Mouse (Mus musculus): ENCODE measurements at regions not wholly inside any gene's neighbourhood (a gene's known extent, or its start where the extent isn't known, plus 50 kb on each side); places are given as distances from the start of the nearest gene placed in this dataset.
"Not testable (repeated sequence)": the region's sequence is repeated elsewhere in the genome, so short reads cannot be mapped to it uniquely, and the experiment has no call there.

DNA sequence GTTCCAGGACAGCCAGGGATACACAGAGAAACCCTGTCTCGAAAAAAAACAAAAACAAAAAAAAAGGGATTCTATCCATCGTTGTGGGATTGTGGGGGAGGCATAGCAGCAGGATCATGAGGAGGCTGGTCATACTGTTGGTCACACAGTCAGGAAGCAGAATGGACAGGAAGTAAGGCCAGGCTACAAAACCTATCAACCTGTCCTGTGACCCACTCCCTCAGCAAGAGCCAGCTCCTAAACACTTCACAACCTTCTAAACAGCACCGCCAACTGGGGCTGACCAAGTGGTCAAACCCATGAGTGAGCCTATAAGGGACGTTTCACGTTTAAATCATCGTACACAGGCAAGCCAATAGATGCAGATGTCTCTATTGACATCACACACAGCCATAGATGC is 146.0 kb upstream of the Spin1 start:
- Histone ChIP-seq H3K9me3 (ENCODE audit: control insufficient read depth, low read length) (no peaks in the 10 kb centered on the region), H3K4me3 (replicated peaks; ENCODE audit: low read length) (no peak overlapping the region), H3K9ac (ENCODE audit: low read depth, low read length, severe bottlenecking) (no peak overlapping the region), H3K4me1 (ENCODE audit: control insufficient read depth, insufficient read depth, low read length) (no peaks in the 10 kb centered on the region), H3K27ac (replicated peaks; ENCODE audit: low read depth, low read length) (no peak overlapping the region), H3K36me3 (ENCODE audit: control insufficient read depth, insufficient read depth, low read length) (no peaks in the 10 kb centered on the region), H3K4me2 (replicated peaks; ENCODE audit: low read depth, low read length, severe bottlenecking) (no peak overlapping the region), H3K27me3 (ENCODE audit: control insufficient read depth, insufficient read depth, low read length) (no peaks in the 10 kb centered on the region)
- TF ChIP-seq POLR2A (IDR thresholded peaks at IDR 0.05; ENCODE audit: borderline replicate concordance, extremely low read depth, insufficient read depth, insufficient read length): no peak
- DNase-seq (ENCODE audit: low spot score): no peak
- 88% methylated on average over 6 of the region's 6 CpGs for WGBS
- ATAC-seq (ENCODE audit: low FRiP score, low read depth): no peak

DNA sequence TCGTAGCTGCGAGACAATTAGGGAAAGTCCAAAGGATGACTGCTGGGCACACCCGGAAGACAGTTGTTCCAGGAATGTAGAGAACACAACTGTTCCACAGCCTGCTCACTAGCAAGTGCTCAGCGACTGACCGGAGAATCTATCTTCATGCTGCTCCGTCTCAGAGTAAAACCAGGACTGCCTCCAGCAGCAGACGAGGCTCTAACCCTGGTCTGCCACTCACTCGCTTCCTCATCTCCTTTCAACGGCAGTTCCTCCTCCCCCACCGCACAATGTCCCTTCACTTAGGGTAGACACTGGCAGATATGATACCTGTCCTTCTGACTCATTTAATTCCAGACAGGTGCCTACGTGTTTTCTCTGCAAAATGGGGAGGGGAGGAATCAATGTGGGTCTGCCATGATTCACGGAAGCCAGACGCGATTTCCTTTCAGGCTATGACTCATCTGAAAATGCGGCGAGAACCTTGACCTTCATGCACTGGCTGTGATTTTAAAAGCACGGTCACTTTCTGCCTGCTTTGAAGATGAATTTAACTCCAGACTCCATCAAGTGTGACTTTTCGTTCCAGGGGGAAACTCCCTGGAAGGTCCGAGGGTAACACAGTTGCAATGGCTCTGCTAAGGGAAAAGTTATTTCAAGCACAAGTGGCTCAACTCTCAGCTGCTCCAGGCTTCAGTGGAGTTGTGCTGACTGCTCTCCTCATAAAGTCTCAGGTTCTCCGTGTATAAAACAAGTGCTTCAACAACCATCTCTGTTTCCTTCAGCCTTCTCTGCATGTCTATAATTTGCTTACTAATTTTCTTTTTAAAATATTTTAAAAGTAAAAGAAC is 142.4 kb upstream of the Spin1 start:
- Histone ChIP-seq H3K4me2 (replicated peaks; ENCODE audit: low read depth, low read length, severe bottlenecking) (peak overlapping the region; percentile 4; the same call in 1 of the 2 replicates), H3K27me3 (ENCODE audit: control insufficient read depth, insufficient read depth, low read length) (no peaks in the 10 kb centered on the region), H3K9ac (ENCODE audit: low read depth, low read length, severe bottlenecking) (no peak overlapping the region), H3K36me3 (ENCODE audit: control insufficient read depth, insufficient read depth, low read length) (no peaks in the 10 kb centered on the region), H3K4me3 (replicated peaks; ENCODE audit: low read length) (no peak overlapping the region), H3K9me3 (ENCODE audit: control insufficient read depth, low read length) (no peaks in the 10 kb centered on the region), H3K27ac (replicated peaks; ENCODE audit: low read depth, low read length) (no peak overlapping the region), H3K4me1 (ENCODE audit: control insufficient read depth, insufficient read depth, low read length) (no peaks in the 10 kb centered on the region)
- no peak for ATAC-seq (ENCODE audit: low FRiP score, low read depth)
- DNase-seq (ENCODE audit: low spot score): no peak
- no peak for TF ChIP-seq POLR2A (IDR thresholded peaks at IDR 0.05; ENCODE audit: borderline replicate concordance, extremely low read depth, insufficient read depth, insufficient read length)
- WGBS: 48% methylated on average over 20 of the region's 20 CpGs

DNA sequence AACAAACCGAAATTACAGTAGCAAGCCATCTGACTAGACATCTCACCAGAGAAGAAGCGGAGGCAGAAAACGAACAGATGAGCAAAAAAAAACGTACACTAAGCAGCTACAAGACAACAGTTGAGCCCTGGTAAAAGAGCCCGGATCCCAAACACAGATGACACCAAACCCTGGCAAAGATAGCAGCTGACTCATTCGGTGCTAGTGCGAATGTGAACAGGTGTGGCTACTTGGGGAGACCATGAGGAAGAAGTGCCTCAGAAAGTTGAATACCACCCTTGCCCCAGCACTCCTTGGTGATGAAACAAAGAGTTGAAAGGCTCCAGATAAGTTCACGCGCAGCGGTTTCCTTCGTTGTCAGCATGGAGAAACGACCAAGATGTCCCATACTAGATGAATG is 139.8 kb upstream of the Spin1 start:
- ATAC-seq (ENCODE audit: low FRiP score, low read depth): no peak
- no peaks in the 10 kb centered on the region for H3K9me3 ChIP-seq (ENCODE audit: control insufficient read depth, low read length)
- no peak for TF ChIP-seq POLR2A (IDR thresholded peaks at IDR 0.05; ENCODE audit: borderline replicate concordance, extremely low read depth, insufficient read depth, insufficient read length)
- no peak overlapping the region for H3K9ac ChIP-seq (ENCODE audit: low read depth, low read length, severe bottlenecking)
- no peak overlapping the region for H3K4me2 ChIP-seq (replicated peaks; ENCODE audit: low read depth, low read length, severe bottlenecking)
- no peak overlapping the region for H3K27ac ChIP-seq (replicated peaks; ENCODE audit: low read depth, low read length)
- no peaks in the 10 kb centered on the region for H3K36me3 ChIP-seq (ENCODE audit: control insufficient read depth, insufficient read depth, low read length)
- 86% methylated on average over 12 of the region's 12 CpGs for WGBS
- no peak for DNase-seq (ENCODE audit: low spot score)
- H3K4me3 ChIP-seq (replicated peaks; ENCODE audit: low read length): no peak overlapping the region
- H3K27me3 ChIP-seq (ENCODE audit: control insufficient read depth, insufficient read depth, low read length): no peaks in the 10 kb centered on the region
- H3K4me1 ChIP-seq (ENCODE audit: control insufficient read depth, insufficient read depth, low read length): no peaks in the 10 kb centered on the region

DNA sequence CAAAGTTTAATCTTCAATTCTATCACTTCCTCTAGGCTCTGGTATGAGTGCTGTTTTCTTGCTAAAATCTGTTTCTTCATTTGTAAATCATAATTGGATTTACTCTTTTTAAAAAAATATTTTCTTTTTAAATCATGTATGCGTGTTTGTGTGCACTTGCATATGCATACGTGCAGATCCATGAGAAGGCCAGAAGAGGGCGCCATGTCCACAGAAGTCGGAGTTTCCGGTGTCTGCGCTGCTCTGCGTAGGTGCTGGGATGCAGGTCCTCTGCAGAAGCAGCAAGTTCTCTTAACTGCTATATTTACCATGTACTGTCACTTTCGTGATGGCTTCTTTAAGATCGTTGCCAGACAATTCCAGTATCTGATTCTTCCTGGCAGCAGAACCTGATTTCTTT is 136.6 kb upstream of the Spin1 start:
- 81% methylated on average over 9 of the region's 9 CpGs for WGBS
- no peaks in the 10 kb centered on the region for H3K27me3 ChIP-seq (ENCODE audit: control insufficient read depth, insufficient read depth, low read length)
- DNase-seq (ENCODE audit: low spot score): no peak

DNA sequence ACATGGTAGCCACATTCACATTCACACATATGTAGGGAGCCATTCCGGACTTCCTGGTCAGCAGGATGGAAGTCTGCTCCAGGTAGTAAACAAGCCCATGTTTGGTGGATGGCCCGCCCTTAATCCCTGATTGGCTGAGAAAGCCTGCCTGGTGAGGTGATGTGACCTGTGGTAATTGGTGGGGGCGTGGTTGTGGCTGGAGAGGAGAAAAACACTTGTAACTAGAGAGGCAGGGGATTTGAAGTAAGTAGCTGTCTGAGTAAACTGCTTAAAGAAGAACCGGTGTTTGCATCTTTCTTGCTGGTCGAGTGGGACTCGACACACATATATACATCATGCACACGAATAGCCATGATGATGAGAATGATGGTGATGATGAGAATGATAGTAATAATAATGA is 135.6 kb upstream of the Spin1 start:
- not testable (repeated sequence) for H3K9ac ChIP-seq (ENCODE audit: low read depth, low read length, severe bottlenecking); H3K4me2 ChIP-seq (replicated peaks; ENCODE audit: low read depth, low read length, severe bottlenecking); H3K27me3 ChIP-seq (ENCODE audit: control insufficient read depth, insufficient read depth, low read length); H3K4me3 ChIP-seq (replicated peaks; ENCODE audit: low read length); H3K4me1 ChIP-seq (ENCODE audit: control insufficient read depth, insufficient read depth, low read length); H3K36me3 ChIP-seq (ENCODE audit: control insufficient read depth, insufficient read depth, low read length); ATAC-seq (ENCODE audit: low FRiP score, low read depth); H3K27ac ChIP-seq (replicated peaks; ENCODE audit: low read depth, low read length); DNase-seq (ENCODE audit: low spot score); H3K9me3 ChIP-seq (ENCODE audit: control insufficient read depth, low read length)
- WGBS: 58% methylated on average over 7 of the region's 7 CpGs

More for the DNA sequence above, 136.6 kb upstream of the Spin1 start:
- Histone ChIP-seq H3K9me3 (ENCODE audit: control insufficient read depth, low read length) (no peaks in the 10 kb centered on the region), H3K9ac (ENCODE audit: low read depth, low read length, severe bottlenecking) (no peak overlapping the region), H3K36me3 (ENCODE audit: control insufficient read depth, insufficient read depth, low read length) (no peaks in the 10 kb centered on the region), H3K4me1 (ENCODE audit: control insufficient read depth, insufficient read depth, low read length) (no peaks in the 10 kb centered on the region), H3K27ac (replicated peaks; ENCODE audit: low read depth, low read length) (no peak overlapping the region), H3K4me2 (replicated peaks; ENCODE audit: low read depth, low read length, severe bottlenecking) (no peak overlapping the region), H3K4me3 (replicated peaks; ENCODE audit: low read length) (no peak overlapping the region)
- ATAC-seq (ENCODE audit: low FRiP score, low read depth): no peak
- no peak for TF ChIP-seq POLR2A (IDR thresholded peaks at IDR 0.05; ENCODE audit: borderline replicate concordance, extremely low read depth, insufficient read depth, insufficient read length)
